Mouse (Mus musculus) erythroblast, embryonic 14.5 days (primary cell): Measurements from ENCODE around the gene Lmx1b.

ENCODE experiments used
- GATA1 ChIP-seq: IDR thresholded peaks from 2 replicates; pipeline ENCODE4 v1.6.1; 2012; ENCODE audit warnings: low read length, inconsistent platforms, mixed read lengths
- TAL1 ChIP-seq: IDR thresholded peaks from 3 replicates; pipeline ENCODE4 v1.6.1; 2012; ENCODE audit warnings: low read length, inconsistent platforms, mixed read lengths

DNA sequence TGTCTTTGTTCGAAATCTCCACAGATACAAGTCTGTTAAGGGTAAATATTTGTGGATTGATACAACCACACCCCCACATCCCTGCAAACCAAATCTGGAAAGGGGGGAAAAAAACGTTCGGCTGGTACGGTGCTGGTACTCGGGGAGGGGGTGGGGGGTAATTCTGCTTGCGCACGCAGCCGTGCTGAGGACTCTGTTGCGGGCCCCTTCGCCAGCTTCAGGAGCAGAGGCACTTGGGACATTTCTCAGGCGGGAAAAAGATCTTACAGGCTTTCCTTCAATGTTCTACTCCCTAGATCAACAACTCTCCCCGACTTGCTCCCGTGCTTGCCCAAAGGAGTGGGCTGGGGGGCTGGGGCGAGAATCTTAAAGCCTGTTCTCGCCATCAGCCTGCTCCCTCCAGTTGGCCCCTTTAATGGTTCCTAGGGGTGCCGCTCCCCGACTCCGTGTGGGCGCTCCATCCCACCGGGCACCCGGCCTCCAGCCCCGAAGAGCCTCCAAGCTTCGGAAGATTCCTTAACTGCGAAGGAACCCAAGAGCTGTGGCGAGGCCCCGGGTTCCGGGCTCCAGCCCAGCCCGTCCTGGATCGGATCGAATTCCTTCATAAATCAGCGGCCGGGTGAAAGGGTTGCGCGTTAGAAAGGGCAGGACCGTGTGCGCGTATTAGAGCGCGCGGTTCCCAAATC lies 9.1 kb downstream of the Lmx1b start:
- no peak for TF ChIP-seq GATA1
- TF ChIP-seq TAL1: no peak
